Mouse (Mus musculus): ENCODE measurements around the gene Ngrn. TPM values are rescaled to one million over a fixed set of nuclear protein-coding genes. Genes with fewer than 3 reads are reported as not detected.

The Ngrn gene
- 34.1 and 46.5 TPM in 2 replicates for polyA plus RNA-seq (2012; ENCODE audit: low replicate concordance)

GRCm38 (mm10) chr7:80260625-80261371, at the start of gene Ngrn:
Ngrn (plus strand) TSS chr7:80261215.

GRCm38 (mm10) chr7:80232489-80233029, 28.5 kb upstream of the Ngrn start, which contains the start of the genes Cib1 and Gdpgp1:
Cib1 (minus strand) TSS chr7:80232813.
Gdpgp1 (plus strand) TSS chr7:80232865.

GRCm38 (mm10) chr7:80246148-80246721, 14.8 kb upstream of the Ngrn start, which contains the start of gene Ttll13:
Ttll13 (plus strand) TSS chr7:80246376.

GRCm38 (mm10) chr7:80268897-80269750, 8.1 kb downstream of the Ngrn start, which contains the start of gene Vps33b:
Vps33b (plus strand) TSS chr7:80269649.

GRCm38 (mm10) chr7:80294062-80294763, 33.2 kb downstream of the Ngrn start, which contains the start of gene Prc1:
Prc1 (plus strand) TSS chr7:80294450.

Other genes starting within 250 kb of the Ngrn start
- 111 and 170 TPM in 2 replicates for gene Zfp710, start 236.4 kb upstream of the Ngrn start, polyA plus RNA-seq (2012; ENCODE audit: low replicate concordance)
- gene Idh2, start 145.8 kb upstream of the Ngrn start, polyA plus RNA-seq (2012; ENCODE audit: low replicate concordance): 31.8 and 47.9 TPM in 2 replicates
- 37.1 and 63.3 TPM in 2 replicates for gene Sema4b, start 74.4 kb upstream of the Ngrn start, polyA plus RNA-seq (2012; ENCODE audit: low replicate concordance)
- 47.8 and 50.0 TPM in 2 replicates for gene Cib1, start 28.4 kb upstream of the Ngrn start, polyA plus RNA-seq (2012; ENCODE audit: low replicate concordance)
- gene Gdpgp1, start 28.4 kb upstream of the Ngrn start, polyA plus RNA-seq (2012; ENCODE audit: low replicate concordance): 5.4 and 5.7 TPM in 2 replicates
- 0.36 and 0.59 TPM in 2 replicates for gene Ttll13, start 14.8 kb upstream of the Ngrn start, polyA plus RNA-seq (2012; ENCODE audit: low replicate concordance)
- 4.3 and 5.5 TPM in 2 replicates for gene Vps33b, start 8.4 kb downstream of the Ngrn start, polyA plus RNA-seq (2012; ENCODE audit: low replicate concordance)
- 3.1 and 6.8 TPM in 2 replicates for gene Prc1, start 33.2 kb downstream of the Ngrn start, polyA plus RNA-seq (2012; ENCODE audit: low replicate concordance)
- 8.7 and 20.1 TPM in 2 replicates for gene Rccd1, start 63.2 kb downstream of the Ngrn start, polyA plus RNA-seq (2012; ENCODE audit: low replicate concordance)
- 81.4 and 176 TPM in 2 replicates for gene Unc45a, start 79.8 kb downstream of the Ngrn start, polyA plus RNA-seq (2012; ENCODE audit: low replicate concordance)
- 3.7 and 20.8 TPM in 2 replicates for gene Hddc3, start 81.9 kb downstream of the Ngrn start, polyA plus RNA-seq (2012; ENCODE audit: low replicate concordance)
- 81.8 and 121 TPM in 2 replicates for gene Man2a2, start 110.2 kb downstream of the Ngrn start, polyA plus RNA-seq (2012; ENCODE audit: low replicate concordance)
- 128 and 133 TPM in 2 replicates for gene Fes, start 126.7 kb downstream of the Ngrn start, polyA plus RNA-seq (2012; ENCODE audit: low replicate concordance)
- gene Furin, start 144.2 kb downstream of the Ngrn start, polyA plus RNA-seq (2012; ENCODE audit: low replicate concordance): 77.1 and 176 TPM in 2 replicates